8 mouse cellular contexts compared by ENCODE assay signal in the genomic region with DNA sequence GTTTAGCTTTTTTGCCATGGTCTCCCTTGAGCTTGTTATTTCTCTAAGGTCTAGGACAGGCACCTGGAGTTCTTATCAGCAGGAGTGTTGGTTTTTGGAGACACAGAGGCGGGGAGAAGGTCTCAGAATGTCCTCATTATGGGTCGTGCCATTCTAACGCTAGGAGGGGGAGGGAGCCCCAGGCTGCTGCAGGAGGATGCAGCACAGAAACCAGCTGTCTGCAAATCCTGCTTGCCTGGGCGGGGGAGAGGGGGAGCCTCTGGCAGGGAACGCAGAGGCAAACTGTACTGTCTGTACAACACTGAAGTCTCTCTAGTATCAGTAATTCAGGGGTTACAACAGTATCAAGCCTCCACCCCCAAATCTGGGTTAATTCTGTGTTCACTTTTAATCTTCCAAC.
DNase-seq lines count a peak whose midpoint lies in the region; ATAC-seq and TF ChIP-seq lines count a peak whose summit lies in the region.

No protein-coding gene starts in this region.

- no peak overlapping the region for H3K9ac ChIP-seq in hindbrain, embryonic 15.5 days
- H3K9ac ChIP-seq in hindbrain, embryonic 13.5 days: no peak overlapping the region
- H3K9ac ChIP-seq in embryonic facial prominence, embryonic 12.5 days: no peak overlapping the region
- H3K9ac ChIP-seq in midbrain, postnatal 0 days (replicated peaks; ENCODE audit: low read length, poor library complexity, severe bottlenecking): no peak overlapping the region

- TF ChIP-seq CTCF in midbrain, postnatal 0 days (IDR thresholded peaks at IDR 0.05): no peak

- H3K4me1 ChIP-seq in hindbrain, embryonic 15.5 days (replicated peaks): peaks cover 15% of the 10 kb centered on the region
- H3K4me1 ChIP-seq in hindbrain, embryonic 13.5 days (replicated peaks): peaks cover 19% of the 10 kb centered on the region
- peaks cover 11% of the 10 kb centered on the region; the same call in 1 of the 2 replicates for H3K4me1 ChIP-seq in embryonic facial prominence, embryonic 12.5 days
- no peaks in the 10 kb centered on the region for H3K4me1 ChIP-seq in midbrain, postnatal 0 days (ENCODE audit: insufficient read depth, low read length)

- no peaks in the 10 kb centered on the region for H3K36me3 ChIP-seq in hindbrain, embryonic 15.5 days
- no peaks in the 10 kb centered on the region for H3K36me3 ChIP-seq in hindbrain, embryonic 13.5 days
- H3K36me3 ChIP-seq in embryonic facial prominence, embryonic 12.5 days: no peaks in the 10 kb centered on the region
- H3K36me3 ChIP-seq in midbrain, postnatal 0 days (ENCODE audit: insufficient read depth, low read length): no peaks in the 10 kb centered on the region

- WGBS in hindbrain, embryonic 15.5 days: 3% methylated on average over 5 of the region's 5 CpGs
- WGBS in hindbrain, embryonic 13.5 days: 11% methylated on average over 5 of the region's 5 CpGs
- 3% methylated on average over 5 of the region's 5 CpGs for WGBS in embryonic facial prominence, embryonic 12.5 days
- 4% methylated on average over 5 of the region's 5 CpGs for WGBS in midbrain, postnatal 0 days

- H3K27me3 ChIP-seq in hindbrain, embryonic 15.5 days: no peaks in the 10 kb centered on the region
- no peaks in the 10 kb centered on the region for H3K27me3 ChIP-seq in hindbrain, embryonic 13.5 days
- no peaks in the 10 kb centered on the region for H3K27me3 ChIP-seq in embryonic facial prominence, embryonic 12.5 days
- H3K27me3 ChIP-seq in midbrain, postnatal 0 days (ENCODE audit: insufficient read depth, low read length): no peaks in the 10 kb centered on the region

- peak; percentile 35; the same call in 1 of the 2 replicates for ATAC-seq in hindbrain, embryonic 15.5 days (ENCODE audit: low FRiP score, low read depth)
- ATAC-seq in hindbrain, embryonic 13.5 days (ENCODE audit: low FRiP score): no peak
- peak; percentile 22 for ATAC-seq in CD4-positive, CD25-positive, alpha-beta regulatory T cell, adult 4 months
- ATAC-seq in embryonic facial prominence, embryonic 12.5 days (ENCODE audit: insufficient number of reproducible peaks, insufficient read depth, low FRiP score, low TSS enrichment): 0 out of 2 replicates have a peak, but pooled peaks have one; percentile 56
- no peak for ATAC-seq in midbrain, postnatal 0 days (ENCODE audit: low FRiP score)

- no peak overlapping the region for H3K27ac ChIP-seq in hindbrain, embryonic 15.5 days (replicated peaks)
- no peak overlapping the region for H3K27ac ChIP-seq in hindbrain, embryonic 13.5 days
- no peak overlapping the region for H3K27ac ChIP-seq in embryonic facial prominence, embryonic 12.5 days
- H3K27ac ChIP-seq in midbrain, postnatal 0 days (ENCODE audit: low read depth, low read length): no peak overlapping the region

- H3K4me3 ChIP-seq in hindbrain, embryonic 15.5 days: no peak overlapping the region
- no peak overlapping the region for H3K4me3 ChIP-seq in hindbrain, embryonic 13.5 days
- no peak overlapping the region for H3K4me3 ChIP-seq in embryonic facial prominence, embryonic 12.5 days
- H3K4me3 ChIP-seq in midbrain, postnatal 0 days (ENCODE audit: low read depth, low read length): no peak overlapping the region

- no peaks in the 10 kb centered on the region for H3K9me3 ChIP-seq in hindbrain, embryonic 15.5 days
- no peaks in the 10 kb centered on the region for H3K9me3 ChIP-seq in hindbrain, embryonic 13.5 days
- no peaks in the 10 kb centered on the region for H3K9me3 ChIP-seq in embryonic facial prominence, embryonic 12.5 days
- H3K9me3 ChIP-seq in midbrain, postnatal 0 days (ENCODE audit: low read length): no peaks in the 10 kb centered on the region

- DNase-seq in midbrain, postnatal 0 days (ENCODE audit: low spot score): peak; percentile 20
- peak; percentile 32 for DNase-seq in yolk sac, embryonic 10.5 days (ENCODE audit: low spot score)
- no peak for DNase-seq in adrenal gland, adult 18-20 months (ENCODE audit: low spot score in 2 of 2)
- no peak for DNase-seq in gastrocnemius, adult 8-10 months (ENCODE audit: low spot score in 2 of 2)

- no peak overlapping the region for H3K4me2 ChIP-seq in hindbrain, embryonic 15.5 days
- H3K4me2 ChIP-seq in hindbrain, embryonic 13.5 days: no peak overlapping the region
- H3K4me2 ChIP-seq in embryonic facial prominence, embryonic 12.5 days (replicated peaks): peak overlapping the region; percentile 29; the same call in 1 of the 2 replicates
- 0 out of 2 replicates have a peak overlapping the region, but pooled peaks have one; percentile 9 for H3K4me2 ChIP-seq in midbrain, postnatal 0 days (ENCODE audit: low read depth, low read length, poor library complexity, severe bottlenecking)

Comparison
In these comparisons a context has a peak if more than half of its experiments do, and no peak if none do; other contexts are left out.
1. ATAC-seq: peak in hindbrain, embryonic 15.5 days (single experiment), CD4-positive, CD25-positive, alpha-beta regulatory T cell, adult 4 months (single experiment) and embryonic facial prominence, embryonic 12.5 days (single experiment); none in hindbrain, embryonic 13.5 days (single experiment) and midbrain, postnatal 0 days (single experiment).
2. H3K4me2 ChIP-seq: peak in embryonic facial prominence, embryonic 12.5 days (single experiment) and midbrain, postnatal 0 days (single experiment); none in hindbrain, embryonic 15.5 days (single experiment) and hindbrain, embryonic 13.5 days (single experiment).
3. DNase-seq: peak in midbrain, postnatal 0 days (single experiment) and yolk sac, embryonic 10.5 days (single experiment); none in adrenal gland, adult 18-20 months (0 of 2) and gastrocnemius, adult 8-10 months (0 of 2).